Mouse (Mus musculus): Measurements from ENCODE around the gene Cxcr2.

DNA sequence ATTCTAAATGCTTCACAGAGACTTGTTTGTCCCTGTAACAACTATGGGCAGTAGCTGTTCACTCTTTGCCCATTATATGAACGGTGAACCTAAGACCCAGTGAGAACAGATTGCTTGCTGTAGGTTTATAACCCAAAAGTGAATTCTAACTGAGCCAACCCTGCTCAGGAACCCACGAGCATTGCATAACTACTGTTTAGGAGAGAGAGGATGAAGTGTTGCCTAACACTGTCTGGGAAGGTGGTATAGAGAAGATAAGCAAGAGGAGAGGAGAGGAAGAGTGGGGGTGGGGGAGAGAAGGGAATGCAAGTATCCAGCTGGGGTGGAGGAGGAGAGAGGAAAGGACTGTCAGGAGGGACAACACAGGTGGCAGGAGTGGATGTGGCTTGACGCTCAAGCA lies 2.7 kb upstream of the Cxcr2 start:
- TF ChIP-seq CTCF (IDR thresholded peaks at IDR 0.05; ENCODE audit: borderline replicate concordance, extremely low read depth, insufficient read depth, insufficient read length) = no peak
- no peak for TF ChIP-seq POLR2A (IDR thresholded peaks at IDR 0.05; ENCODE audit: borderline replicate concordance, extremely low read depth, insufficient read depth, insufficient read length, poor library complexity, severe bottlenecking)

Data from brain, embryonic 14.5 days (tissue).